Mouse (Mus musculus) MEL (cell line): ENCODE measurements around the gene Rbms3. TPM values are rescaled to one million over a fixed set of nuclear protein-coding genes. Genes with fewer than 3 reads are reported as not detected.

ENCODE experiments used
- DNase-seq: peaks from one replicate; pipeline ENCODE4 v3.0.0; 2011; ENCODE audit warnings: low read depth, low spot score
- H3K27ac ChIP-seq: 2 replicates; pipeline ENCODE4 v1.5.1; 2012; ENCODE audit warnings: low read depth, mild to moderate bottlenecking, control low read depth, low read length, moderate library complexity; ENCODE audit not compliant: control insufficient read depth
- H3K27me3 ChIP-seq, 2 experiments: fragments of 150-350 bp in 1 of 2; sonication (generic) in 1 of 2; 2 replicates each; pipeline ENCODE4 v1.6.1; 2012; ENCODE audit warnings: low read length in 2 of 2, mild to moderate bottlenecking in 2 of 2, improper control_type of control experiment in 1 of 2, moderate library complexity in 1 of 2; ENCODE audit not compliant: insufficient read depth in 2 of 2, control insufficient read depth in 1 of 2
- H3K36me3 ChIP-seq, 2 experiments: 2 replicates each; pipeline ENCODE4 v1.6.1; 2012 to 2014; ENCODE audit warnings: low read length in 2 of 2, improper control_type of control experiment in 1 of 2, inconsistent platforms in 1 of 2, mild to moderate bottlenecking in 1 of 2; ENCODE audit not compliant: insufficient read depth in 2 of 2, control insufficient read depth in 1 of 2
- H3K4me1 ChIP-seq, 2 experiments: fragments of 150-350 bp in 1 of 2; sonication (generic) in 1 of 2; 2 replicates each; pipeline ENCODE4 v1.6.1; 2012; ENCODE audit warnings: low read length in 2 of 2, improper control_type of control experiment in 1 of 2, mild to moderate bottlenecking in 1 of 2; ENCODE audit not compliant: insufficient read depth in 2 of 2, control insufficient read depth in 1 of 2
- H3K4me3 ChIP-seq, 2 experiments: fragments of 150-350 bp in 1 of 2; sonication (generic) in 1 of 2; 2 replicates each; pipeline ENCODE4 v1.5.1; 2012; ENCODE audit warnings: low read depth in 2 of 2, low read length in 2 of 2, mild to moderate bottlenecking in 2 of 2, moderate library complexity in 2 of 2, control low read depth in 1 of 2, improper control_type of control experiment in 1 of 2; ENCODE audit not compliant: control insufficient read depth in 1 of 2, insufficient read depth in 1 of 2
- H3K79me2 ChIP-seq: 2 replicates; pipeline ENCODE4 v1.6.1; 2012; ENCODE audit warnings: mild to moderate bottlenecking, low read length, moderate library complexity; ENCODE audit not compliant: control insufficient read depth, poor library complexity, insufficient read depth
- H3K9ac ChIP-seq: 2 replicates; pipeline ENCODE4 v1.6.1; 2012; ENCODE audit warnings: low read depth, mild to moderate bottlenecking, control low read depth, low read length, moderate library complexity; ENCODE audit not compliant: control insufficient read depth, poor library complexity, severe bottlenecking
- H3K9me3 ChIP-seq: fragments of 150-350 bp; sonication (generic); replicated peaks from 2 replicates; pipeline ENCODE4 v1.6.1; 2012; ENCODE audit warnings: mild to moderate bottlenecking, low read length, improper control_type of control experiment, moderate library complexity; ENCODE audit not compliant: insufficient read depth
- CHD1 ChIP-seq: IDR thresholded peaks from 2 replicates; pipeline ENCODE4 v1.6.1; 2012; ENCODE audit warnings: low read depth, mild to moderate bottlenecking, inconsistent platforms, low read length, improper control_type of control experiment
- CHD2 ChIP-seq: IDR thresholded peaks from 2 replicates; pipeline ENCODE4 v1.6.1; 2011; ENCODE audit warnings: low read length, improper control_type of control experiment
- CTCF ChIP-seq, 3 experiments: IDR thresholded peaks in 2 of 3; conservative IDR thresholded peaks in 1 of 3; 2 replicates each; pipeline ENCODE4 v1.5.1; 2011 to 2012; ENCODE audit warnings: low read length in 3 of 3, low read depth in 2 of 3, mild to moderate bottlenecking in 2 of 3, improper control_type of control experiment in 1 of 3, inconsistent platforms in 1 of 3, mixed read lengths in 1 of 3, moderate library complexity in 1 of 3; ENCODE audit not compliant: control insufficient read depth in 1 of 3, insufficient read depth in 1 of 3, poor library complexity in 1 of 3, severe bottlenecking in 1 of 3
- E2F4 ChIP-seq: IDR thresholded peaks from 2 replicates; pipeline ENCODE4 v1.6.1; 2011; ENCODE audit warnings: low read depth, low read length, improper control_type of control experiment, borderline replicate concordance
- ELF1 ChIP-seq: IDR thresholded peaks from 2 replicates; pipeline ENCODE4 v1.6.1; 2014; ENCODE audit warnings: low read depth, mild to moderate bottlenecking, inconsistent platforms, low read length, improper control_type of control experiment, moderate library complexity
- EP300 ChIP-seq, 2 experiments: IDR thresholded peaks; 2 replicates each; pipeline ENCODE4 v1.6.1; 2011; ENCODE audit warnings: improper control_type of control experiment in 2 of 2, low read length in 2 of 2, low read depth in 1 of 2, mild to moderate bottlenecking in 1 of 2
- ETS1 ChIP-seq: IDR thresholded peaks from 2 replicates; pipeline ENCODE4 v1.6.1; 2012; ENCODE audit warnings: low read depth, mild to moderate bottlenecking, inconsistent platforms, low read length, improper control_type of control experiment, moderate library complexity
- GABPA ChIP-seq: IDR thresholded peaks from 2 replicates; pipeline ENCODE4 v1.6.1; 2012; ENCODE audit warnings: low read depth, mild to moderate bottlenecking, inconsistent platforms, low read length, improper control_type of control experiment, moderate library complexity
- GATA1 ChIP-seq: IDR thresholded peaks from 2 replicates; pipeline ENCODE4 v1.6.1; 2011; ENCODE audit warnings: low read depth, low read length, improper control_type of control experiment
- HCFC1 ChIP-seq: IDR thresholded peaks from 2 replicates; pipeline ENCODE4 v1.6.1; 2012; ENCODE audit warnings: low read depth, mild to moderate bottlenecking, inconsistent platforms, low read length, improper control_type of control experiment, moderate library complexity
- JUND ChIP-seq: IDR thresholded peaks from 2 replicates; pipeline ENCODE4 v1.6.1; 2011; ENCODE audit warnings: low read depth, mild to moderate bottlenecking, improper control_type of control experiment, low read length
- KAT2A ChIP-seq: conservative IDR thresholded peaks from 2 replicates; pipeline ENCODE4 v1.6.1; 2012; ENCODE audit warnings: low read depth, low read length, improper control_type of control experiment, inconsistent platforms
- MAFK ChIP-seq: IDR thresholded peaks from 2 replicates; pipeline ENCODE4 v1.6.1; 2011; ENCODE audit warnings: low read depth, mild to moderate bottlenecking, low read length, improper control_type of control experiment, borderline replicate concordance
- MAX ChIP-seq: IDR thresholded peaks from 2 replicates; pipeline ENCODE4 v1.6.1; 2011; ENCODE audit warnings: low read length, improper control_type of control experiment
- MEF2A ChIP-seq: IDR thresholded peaks from 2 replicates; pipeline ENCODE4 v1.6.1; 2014; ENCODE audit warnings: low read depth, mild to moderate bottlenecking, inconsistent platforms, low read length, improper control_type of control experiment; ENCODE audit not compliant: poor library complexity, insufficient replicate concordance, severe bottlenecking; ENCODE audit errors: extremely low read depth
- MXI1 ChIP-seq: IDR thresholded peaks from 2 replicates; pipeline ENCODE4 v1.6.1; 2011; ENCODE audit warnings: mild to moderate bottlenecking, low read depth, low read length, improper control_type of control experiment
- MYB ChIP-seq: IDR thresholded peaks from 2 replicates; pipeline ENCODE4 v1.6.1; 2011; ENCODE audit warnings: mild to moderate bottlenecking, low read depth, low read length, improper control_type of control experiment
- MYC ChIP-seq: IDR thresholded peaks from 2 replicates; pipeline ENCODE4 v1.6.1; 2011; ENCODE audit warnings: low read depth, mild to moderate bottlenecking, low read length, improper control_type of control experiment, moderate library complexity
- NELFE ChIP-seq: IDR thresholded peaks from 2 replicates; pipeline ENCODE4 v1.6.1; 2011; ENCODE audit warnings: low read depth, low read length, improper control_type of control experiment
- POLR2AphosphoS2 ChIP-seq: IDR thresholded peaks from 2 replicates; pipeline ENCODE4 v1.6.1; 2011; ENCODE audit warnings: low read length, improper control_type of control experiment
- SIN3A ChIP-seq: IDR thresholded peaks from 2 replicates; pipeline ENCODE4 v1.6.1; 2012; ENCODE audit warnings: low read length, improper control_type of control experiment, inconsistent platforms
- TCF12 ChIP-seq: IDR thresholded peaks from 2 replicates; pipeline ENCODE4 v1.6.1; 2014; ENCODE audit warnings: low read depth, mild to moderate bottlenecking, inconsistent platforms, low read length, improper control_type of control experiment, moderate library complexity
- UBTF ChIP-seq: IDR thresholded peaks from 2 replicates; pipeline ENCODE4 v1.6.1; 2012; ENCODE audit warnings: low read depth, mild to moderate bottlenecking, inconsistent platforms, low read length, improper control_type of control experiment, moderate library complexity, borderline replicate concordance; ENCODE audit not compliant: insufficient read depth
- USF1 ChIP-seq: IDR thresholded peaks from 2 replicates; pipeline ENCODE4 v1.6.1; 2014; ENCODE audit warnings: low read depth, mild to moderate bottlenecking, inconsistent platforms, low read length, improper control_type of control experiment, moderate library complexity
- ZC3H11A ChIP-seq: IDR thresholded peaks from 2 replicates; pipeline ENCODE4 v1.6.1; 2012; ENCODE audit warnings: low read depth, mild to moderate bottlenecking, inconsistent platforms, low read length, improper control_type of control experiment
- polyA plus RNA-seq, 2 experiments: library from polyadenylated mRNA; stranded (reverse) in 1 of 2; unstranded in 1 of 2; fragments of >175 nt in 1 of 2; fragments of >200 nt in 1 of 2; gene quantifications; 2 replicates each; pipeline versions ENCODE4 v1.2.1 to v1.2.4; 2012; ENCODE audit warnings: low replicate concordance in 2 of 2, low read depth in 1 of 2; ENCODE audit not compliant: insufficient read length in 2 of 2, insufficient read depth in 1 of 2, missing spikeins in 1 of 2
- total RNA-seq: library from RNA; depleted of rRNA; stranded (reverse); fragments of 300-350 nt; gene quantifications from 2 replicates; pipeline ENCODE4 v1.2.3, GENCODE M21; 2012

Rbms3 gene
- total and polyA plus RNA-seq, 3 experiments: not detected

- no peak overlapping the region for H3K9ac ChIP-seq
- no peaks in the 10 kb centered on the region for H3K79me2 ChIP-seq
- no peaks in the 10 kb centered on the region for H3K36me3 ChIP-seq
- DNase-seq: no peak
- no peaks in the 10 kb centered on the region for H3K27me3 ChIP-seq
- no peak overlapping the region for H3K4me3 ChIP-seq
- no peaks in the 10 kb centered on the region for H3K9me3 ChIP-seq
- no peaks in the 10 kb centered on the region for H3K4me1 ChIP-seq
- TF ChIP-seq E2F4 (no peak), SIN3A (no peak), EP300 (IDR thresholded peaks at IDR 0.05; ENCODE audit: low read depth in 1 of 2, low read length in 2 of 2) (no peak), HCFC1 (no peak), ZC3H11A (no peak), TCF12 (no peak), MYB (no peak), KAT2A (no peak), MAFK (no peak), JUND (no peak), MYC (no peak), NELFE (no peak), GABPA (no peak), MEF2A (no peak)
- TF ChIP-seq, all 39 proteins: peak for 0
- no peak overlapping the region for H3K27ac ChIP-seq
Observed at GRCm38 (mm10) chr9:117065601-117066000, 564.1 kb downstream of the Rbms3 start.

GRCm38 (mm10) chr9:117059586-117059985 is 570.1 kb downstream of the Rbms3 start:
- H3K9ac ChIP-seq: no peak overlapping the region
- no peak for DNase-seq
- no peak overlapping the region for H3K27ac ChIP-seq
- H3K4me3 ChIP-seq: no peak overlapping the region
- TF ChIP-seq MAX (no peak), CTCF (IDR thresholded peaks at IDR 0.05 in 2 of 3, conservative IDR thresholded peaks at IDR 0.05 in 1 of 3; ENCODE audit: control insufficient read depth in 1 of 3, insufficient read depth in 1 of 3, low read depth in 2 of 3, low read length in 3 of 3, poor library complexity in 1 of 3, severe bottlenecking in 1 of 3) (no peak), MXI1 (no peak), EP300 (IDR thresholded peaks at IDR 0.05; ENCODE audit: low read depth in 1 of 2, low read length in 2 of 2) (no peak), ZC3H11A (no peak), CHD2 (no peak), TCF12 (no peak), ETS1 (no peak), CHD1 (no peak), E2F4 (no peak), USF1 (no peak), SIN3A (no peak), ELF1 (no peak), POLR2AphosphoS2 (no peak), UBTF (no peak), GATA1 (no peak)
- TF ChIP-seq, all 39 proteins: peak for 0
- Histone ChIP-seq H3K36me3 (no peaks in the 10 kb centered on the region), H3K27me3 (no peaks in the 10 kb centered on the region), H3K9me3 (no peaks in the 10 kb centered on the region), H3K4me1 (no peaks in the 10 kb centered on the region), H3K79me2 (no peaks in the 10 kb centered on the region)
